In genomic region chr8:10871451-10871850, GRCm38 (mm10) we compare ENCODE assay signal across 21 mouse cellular contexts.
DNase-seq lines count a peak whose midpoint lies in the region; ATAC-seq and TF ChIP-seq lines count a peak whose summit lies in the region.
"Had no signal": no experiment of that assay in that cellular context is flagged by ENCODE, and none has a peak within 500 bp of the region (broad histone marks: within the 10 kb centered on the region; RNA-seq: fewer than 3 reads in every experiment).

No protein-coding gene starts in this region.

- no peak overlapping the region for H3K4me3 ChIP-seq in hindbrain, embryonic 14.5 days (replicated peaks; ENCODE audit: low read length)
- H3K4me3 ChIP-seq in hindbrain, embryonic 13.5 days: no peak overlapping the region
- no peak overlapping the region for H3K4me3 ChIP-seq in midbrain, postnatal 0 days (ENCODE audit: low read depth, low read length)
- H3K4me3 ChIP-seq in midbrain, embryonic 11.5 days (ENCODE audit: low read depth, low read length): no peak overlapping the region
- no peak overlapping the region for H3K4me3 ChIP-seq in embryonic fibroblast, embryonic 13.5 days (ENCODE audit: insufficient read depth, low read length)
- no peak overlapping the region for H3K4me3 ChIP-seq in liver, embryonic 11.5 days (ENCODE audit: low read depth, low read length)
- H3K4me3 ChIP-seq: embryonic facial prominence, embryonic 13.5 days; erythroblast, embryonic 14.5 days; forebrain, embryonic 10.5 days; heart, embryonic 13.5 days; hindbrain, embryonic 12.5 days had no signal

- H3K36me3 ChIP-seq in hindbrain, embryonic 14.5 days (replicated peaks; ENCODE audit: control insufficient read depth, insufficient read depth): no peaks in the 10 kb centered on the region
- no peaks in the 10 kb centered on the region for H3K36me3 ChIP-seq in hindbrain, embryonic 13.5 days
- no peaks in the 10 kb centered on the region for H3K36me3 ChIP-seq in midbrain, postnatal 0 days (ENCODE audit: insufficient read depth, low read length)
- H3K36me3 ChIP-seq in midbrain, embryonic 11.5 days (ENCODE audit: control insufficient read depth, insufficient read depth, low read length): no peaks in the 10 kb centered on the region
- no peaks in the 10 kb centered on the region for H3K36me3 ChIP-seq in liver, embryonic 11.5 days (ENCODE audit: control insufficient read depth, insufficient read depth, low read length)
- H3K36me3 ChIP-seq: embryonic facial prominence, embryonic 13.5 days; forebrain, embryonic 10.5 days; heart, embryonic 13.5 days; hindbrain, embryonic 12.5 days had no signal

- no peaks in the 10 kb centered on the region for H3K9me3 ChIP-seq in hindbrain, embryonic 14.5 days (ENCODE audit: control insufficient read depth, low read length)
- no peaks in the 10 kb centered on the region for H3K9me3 ChIP-seq in hindbrain, embryonic 13.5 days
- H3K9me3 ChIP-seq in midbrain, postnatal 0 days (ENCODE audit: low read length): no peaks in the 10 kb centered on the region
- H3K9me3 ChIP-seq in midbrain, embryonic 11.5 days (ENCODE audit: control insufficient read depth, low read length): no peaks in the 10 kb centered on the region
- no peaks in the 10 kb centered on the region for H3K9me3 ChIP-seq in liver, embryonic 11.5 days (ENCODE audit: control insufficient read depth, low read length)
- H3K9me3 ChIP-seq: embryonic facial prominence, embryonic 13.5 days; forebrain, embryonic 10.5 days; heart, embryonic 13.5 days; hindbrain, embryonic 12.5 days had no signal

- no peak for TF ChIP-seq CTCF in midbrain, postnatal 0 days (IDR thresholded peaks at IDR 0.05)
- no peak for TF ChIP-seq CTCF in embryonic fibroblast, embryonic 13.5 days (IDR thresholded peaks at IDR 0.05; ENCODE audit: borderline replicate concordance, insufficient read depth, low read length)

- 0 out of 2 replicates have a peak overlapping the region, but pooled peaks have one; percentile 21 for H3K27ac ChIP-seq in hindbrain, embryonic 14.5 days
- H3K27ac ChIP-seq in hindbrain, embryonic 13.5 days: no peak overlapping the region
- H3K27ac ChIP-seq in midbrain, postnatal 0 days (ENCODE audit: low read depth, low read length): no peak overlapping the region
- no peak overlapping the region for H3K27ac ChIP-seq in midbrain, embryonic 11.5 days (ENCODE audit: low read depth, low read length)
- 0 out of 2 replicates have a peak overlapping the region, but pooled peaks have one; percentile 5 for H3K27ac ChIP-seq in embryonic fibroblast, embryonic 13.5 days (ENCODE audit: insufficient read depth, low read length)
- H3K27ac ChIP-seq in liver, embryonic 11.5 days (ENCODE audit: low read depth, low read length): no peak overlapping the region
- H3K27ac ChIP-seq: embryonic facial prominence, embryonic 13.5 days; forebrain, embryonic 10.5 days; gastrocnemius, adult 2 months; heart, embryonic 13.5 days; hindbrain, embryonic 12.5 days had no signal

- no peak overlapping the region for H3K9ac ChIP-seq in hindbrain, embryonic 14.5 days
- no peak overlapping the region for H3K9ac ChIP-seq in hindbrain, embryonic 13.5 days
- H3K9ac ChIP-seq in midbrain, postnatal 0 days (replicated peaks; ENCODE audit: low read length, poor library complexity, severe bottlenecking): no peak overlapping the region
- H3K9ac ChIP-seq in midbrain, embryonic 11.5 days (ENCODE audit: low read length): no peak overlapping the region
- no peak overlapping the region for H3K9ac ChIP-seq in liver, embryonic 11.5 days (ENCODE audit: low read depth, low read length)
- H3K9ac ChIP-seq: embryonic facial prominence, embryonic 13.5 days; heart, embryonic 13.5 days; hindbrain, embryonic 12.5 days had no signal

- ATAC-seq in hindbrain, embryonic 14.5 days (ENCODE audit: low FRiP score): no peak
- ATAC-seq in hindbrain, embryonic 13.5 days (ENCODE audit: low FRiP score): no peak
- ATAC-seq in midbrain, postnatal 0 days (ENCODE audit: low FRiP score): no peak
- ATAC-seq in midbrain, embryonic 11.5 days (ENCODE audit: low FRiP score): no peak
- no peak for ATAC-seq in liver, embryonic 11.5 days (replicated peaks; ENCODE audit: low FRiP score)
- ATAC-seq: forebrain, embryonic 14.5 days had no signal

- peaks cover 12% of the 10 kb centered on the region; the same call in 1 of the 2 replicates for H3K4me1 ChIP-seq in hindbrain, embryonic 14.5 days (replicated peaks; ENCODE audit: control insufficient read depth, insufficient read depth, low read length)
- peaks cover 23% of the 10 kb centered on the region for H3K4me1 ChIP-seq in hindbrain, embryonic 13.5 days (replicated peaks)
- 0 out of 2 replicates have a peak, but pooled peaks cover 8% of the 10 kb centered on the region for H3K4me1 ChIP-seq in midbrain, postnatal 0 days (ENCODE audit: insufficient read depth, low read length)
- no peaks in the 10 kb centered on the region; the same call in 1 of the 2 replicates for H3K4me1 ChIP-seq in midbrain, embryonic 11.5 days (ENCODE audit: control insufficient read depth, insufficient read depth, low read length)
- no peaks in the 10 kb centered on the region; the same call in none of the 2 replicates for H3K4me1 ChIP-seq in embryonic fibroblast, embryonic 13.5 days (ENCODE audit: control insufficient read depth, insufficient read depth, low read length)
- peaks cover 10% of the 10 kb centered on the region for H3K4me1 ChIP-seq in liver, embryonic 11.5 days (replicated peaks; ENCODE audit: control insufficient read depth, insufficient read depth, low read length)
- H3K4me1 ChIP-seq: heart, embryonic 13.5 days had no signal

- no peak overlapping the region for H3K4me2 ChIP-seq in hindbrain, embryonic 14.5 days (replicated peaks)
- no peak overlapping the region for H3K4me2 ChIP-seq in hindbrain, embryonic 13.5 days
- H3K4me2 ChIP-seq in midbrain, postnatal 0 days (ENCODE audit: low read depth, low read length, poor library complexity, severe bottlenecking): no peak overlapping the region
- no peak overlapping the region for H3K4me2 ChIP-seq in midbrain, embryonic 11.5 days
- no peak overlapping the region for H3K4me2 ChIP-seq in liver, embryonic 11.5 days
- H3K4me2 ChIP-seq: heart, embryonic 13.5 days; hindbrain, embryonic 12.5 days had no signal

- 0 out of 2 replicates have a peak, but pooled peaks cover 3% of the 10 kb centered on the region for H3K27me3 ChIP-seq in hindbrain, embryonic 14.5 days (ENCODE audit: control insufficient read depth, insufficient read depth, low read length)
- no peaks in the 10 kb centered on the region for H3K27me3 ChIP-seq in hindbrain, embryonic 13.5 days
- no peaks in the 10 kb centered on the region for H3K27me3 ChIP-seq in midbrain, postnatal 0 days (ENCODE audit: insufficient read depth, low read length)
- H3K27me3 ChIP-seq in midbrain, embryonic 11.5 days (ENCODE audit: control insufficient read depth, insufficient read depth, low read length): no peaks in the 10 kb centered on the region
- H3K27me3 ChIP-seq in liver, embryonic 11.5 days (replicated peaks; ENCODE audit: control insufficient read depth, insufficient read depth, low read length): peaks cover 3% of the 10 kb centered on the region; the same call in 1 of the 2 replicates
- H3K27me3 ChIP-seq: embryonic facial prominence, embryonic 13.5 days had no signal

- no peak for TF ChIP-seq POLR2A in embryonic fibroblast, embryonic 13.5 days (IDR thresholded peaks at IDR 0.05; ENCODE audit: low read depth, low read length)

- no peak for DNase-seq in hindbrain, embryonic 14.5 days (ENCODE audit: low spot score)
- DNase-seq in midbrain, postnatal 0 days (ENCODE audit: low spot score): peak; percentile 23
- no peak for DNase-seq in midbrain, embryonic 11.5 days (ENCODE audit: low spot score, missing footprints)
- DNase-seq in gastrocnemius, postnatal 14 days: no peak
- DNase-seq in liver, embryonic 11.5 days (ENCODE audit: low spot score): no peak
- DNase-seq: adrenal gland, postnatal 10 days; cerebellum, adult 11-12 months; cerebellum, adult 9-10 months; cerebellum, postnatal 25 days; gastrocnemius, adult 2 months; gastrocnemius, postnatal 36 days; heart, adult 11 months; heart, postnatal 36 days had no signal

- WGBS in hindbrain, embryonic 14.5 days: 47% methylated on average over 7 of the region's 7 CpGs
- 50% methylated on average over 7 of the region's 7 CpGs for WGBS in hindbrain, embryonic 13.5 days
- WGBS in midbrain, postnatal 0 days: 54% methylated on average over 7 of the region's 7 CpGs
- WGBS in midbrain, embryonic 11.5 days: 67% methylated on average over 7 of the region's 7 CpGs
- WGBS in liver, embryonic 11.5 days: 65% methylated on average over 7 of the region's 7 CpGs

- intact Hi-C loops in gastrocnemius, postnatal 14 days (cut with DNase I; ENCODE audit: low total_unique reads): no loop called here

Comparison
In these comparisons a context has a peak if more than half of its experiments do, and no peak if none do; other contexts are left out.
1. H3K27ac ChIP-seq: peak in hindbrain, embryonic 14.5 days (single experiment) and embryonic fibroblast, embryonic 13.5 days (single experiment); none in hindbrain, embryonic 13.5 days (single experiment), midbrain, postnatal 0 days (single experiment), midbrain, embryonic 11.5 days (single experiment) and liver, embryonic 11.5 days (single experiment).